Mouse (Mus musculus) bone marrow, adult 2 months (tissue): ENCODE results near the gene Uba52.
A peak's percentile ranks its signal among the peaks of the same experiment; 100 is the strongest.

ENCODE experiments used
- CTCF ChIP-seq: fragments of 200-500 bp; IDR thresholded peaks from 2 replicates; pipeline ENCODE4 v1.5.1; 2011; ENCODE audit warnings: low read length, control low read depth; ENCODE audit not compliant: control insufficient read depth, insufficient read depth
- POLR2A ChIP-seq: fragments of 200-500 bp; IDR thresholded peaks from 2 replicates; pipeline ENCODE4 v1.6.1; 2011; ENCODE audit warnings: low read depth, mild to moderate bottlenecking, control low read depth, low read length, borderline replicate concordance; ENCODE audit not compliant: control insufficient read depth

- TF ChIP-seq CTCF (no peak), POLR2A (peak; percentile 59)
These were observed 17.0 kb upstream of the Uba52 start, which contains the start of the genes Fkbp8 and Kxd1 for GRCm38 (mm10) chr8:70527512-70528181.
